Comparison of ENCODE assay signal across 14 mouse cellular contexts in the genomic region with DNA sequence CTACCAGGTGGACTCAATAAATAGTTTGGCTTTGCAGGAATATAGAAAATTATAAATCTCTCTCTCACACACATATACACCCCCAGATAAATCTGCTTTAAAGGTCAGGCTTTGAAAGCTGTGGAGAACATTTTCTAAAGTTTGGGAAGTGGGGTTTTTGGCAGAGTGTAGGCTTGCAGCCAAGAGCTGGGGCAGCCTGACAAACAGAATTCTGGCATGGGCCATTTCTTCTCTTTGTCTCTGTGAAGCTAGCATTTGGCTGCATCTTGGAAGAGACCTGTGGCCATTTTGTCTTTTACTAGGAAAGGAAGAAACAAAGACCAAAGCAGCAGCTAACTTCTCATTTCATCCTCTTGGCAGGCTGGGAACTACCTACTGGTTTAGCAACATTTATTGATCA. TPM values are rescaled to one million over a fixed set of nuclear protein-coding genes. Genes with fewer than 3 reads are reported as not detected.
A peak's percentile ranks its signal among the peaks of the same experiment; 100 is the strongest.
DNase-seq lines count a peak whose midpoint lies in the region; ATAC-seq and TF ChIP-seq lines count a peak whose summit lies in the region.
"Had no signal": no experiment of that assay in that cellular context is flagged by ENCODE, and none has a peak within 500 bp of the region (broad histone marks: within the 10 kb centered on the region; RNA-seq: fewer than 3 reads in every experiment).

No protein-coding gene starts in this region.

- no peak overlapping the region for H3K4me3 ChIP-seq in forebrain, embryonic 14.5 days (ENCODE audit: low read depth, low read length)
- no peak overlapping the region for H3K4me3 ChIP-seq in forebrain, embryonic 15.5 days
- H3K4me3 ChIP-seq in lung, embryonic 14.5 days (ENCODE audit: low read depth, low read length), result no peak overlapping the region
- H3K4me3 ChIP-seq in limb, embryonic 14.5 days (replicated peaks; ENCODE audit: low read length), result no peak overlapping the region

- no peak overlapping the region for H3K9ac ChIP-seq in forebrain, embryonic 14.5 days (ENCODE audit: low read length)
- no peak overlapping the region for H3K9ac ChIP-seq in forebrain, embryonic 15.5 days (replicated peaks)
- H3K9ac ChIP-seq in lung, embryonic 14.5 days, result no peak overlapping the region
- no peak overlapping the region for H3K9ac ChIP-seq in limb, embryonic 14.5 days (ENCODE audit: low read depth, low read length, severe bottlenecking)

- no peak overlapping the region for H3K4me2 ChIP-seq in forebrain, embryonic 14.5 days (ENCODE audit: low read length)
- H3K4me2 ChIP-seq in forebrain, embryonic 15.5 days (replicated peaks), result no peak overlapping the region
- H3K4me2 ChIP-seq in lung, embryonic 14.5 days, result no peak overlapping the region
- H3K4me2 ChIP-seq in limb, embryonic 14.5 days (replicated peaks; ENCODE audit: low read depth, low read length, severe bottlenecking), result no peak overlapping the region

- H3K27me3 ChIP-seq in forebrain, embryonic 14.5 days (replicated peaks; ENCODE audit: control insufficient read depth, insufficient read depth, low read length), result no peaks in the 10 kb centered on the region
- no peaks in the 10 kb centered on the region for H3K27me3 ChIP-seq in forebrain, embryonic 15.5 days
- H3K27me3 ChIP-seq in lung, embryonic 14.5 days (ENCODE audit: insufficient read depth, low read length), result no peaks in the 10 kb centered on the region
- no peaks in the 10 kb centered on the region for H3K27me3 ChIP-seq in limb, embryonic 14.5 days (ENCODE audit: control insufficient read depth, insufficient read depth, low read length)

- no peak overlapping the region for H3K27ac ChIP-seq in forebrain, embryonic 14.5 days (ENCODE audit: low read depth, low read length)
- no peak overlapping the region for H3K27ac ChIP-seq in forebrain, embryonic 15.5 days (replicated peaks)
- H3K27ac ChIP-seq in lung, embryonic 14.5 days (ENCODE audit: low read depth), result no peak overlapping the region
- 0 out of 2 replicates have a peak overlapping the region, but pooled peaks have one; percentile 22 for H3K27ac ChIP-seq in limb, embryonic 14.5 days (replicated peaks; ENCODE audit: low read depth, low read length)

- H3K9me3 ChIP-seq in forebrain, embryonic 14.5 days (replicated peaks; ENCODE audit: control insufficient read depth, low read length), result no peaks in the 10 kb centered on the region
- H3K9me3 ChIP-seq in forebrain, embryonic 15.5 days, result no peaks in the 10 kb centered on the region
- H3K9me3 ChIP-seq in lung, embryonic 14.5 days (ENCODE audit: low read depth, low read length), result no peaks in the 10 kb centered on the region
- H3K9me3 ChIP-seq in limb, embryonic 14.5 days (ENCODE audit: control insufficient read depth, low read length), result no peaks in the 10 kb centered on the region

- H3K36me3 ChIP-seq in forebrain, embryonic 14.5 days (ENCODE audit: control insufficient read depth, insufficient read depth, low read length), result no peaks in the 10 kb centered on the region
- no peaks in the 10 kb centered on the region for H3K36me3 ChIP-seq in forebrain, embryonic 15.5 days
- no peaks in the 10 kb centered on the region for H3K36me3 ChIP-seq in lung, embryonic 14.5 days (ENCODE audit: insufficient read depth)
- no peaks in the 10 kb centered on the region for H3K36me3 ChIP-seq in limb, embryonic 14.5 days (ENCODE audit: control insufficient read depth, insufficient read depth, low read length)

- peaks cover 9% of the 10 kb centered on the region; the same call in 1 of the 2 replicates for H3K4me1 ChIP-seq in forebrain, embryonic 14.5 days (ENCODE audit: control insufficient read depth, insufficient read depth, low read length)
- peaks cover 10% of the 10 kb centered on the region for H3K4me1 ChIP-seq in forebrain, embryonic 15.5 days
- no peaks in the 10 kb centered on the region for H3K4me1 ChIP-seq in lung, embryonic 14.5 days (ENCODE audit: insufficient read depth)
- H3K4me1 ChIP-seq in limb, embryonic 14.5 days (ENCODE audit: control insufficient read depth, insufficient read depth, low read length), result peaks cover 14% of the 10 kb centered on the region; the same call in 1 of the 2 replicates

- TF ChIP-seq POLR2A in limb, embryonic 14.5 days (IDR thresholded peaks at IDR 0.05; ENCODE audit: borderline replicate concordance, extremely low read depth, insufficient read depth, insufficient read length), result no peak

- TF ChIP-seq CTCF in lung, embryonic 14.5 days (IDR thresholded peaks at IDR 0.05; ENCODE audit: low read depth), result no peak

- ATAC-seq in forebrain, embryonic 14.5 days, result no peak
- ATAC-seq in forebrain, embryonic 15.5 days (replicated peaks), result no peak
- ATAC-seq in lung, embryonic 14.5 days (ENCODE audit: insufficient read depth), result no peak
- ATAC-seq in limb, embryonic 14.5 days (ENCODE audit: low FRiP score, low read depth), result no peak
- ATAC-seq: intestine, embryonic 16.5 days; lung, postnatal 0 days had no signal

- DNase-seq in forebrain, embryonic 14.5 days (ENCODE audit: low spot score), result peak; percentile 58
- DNase-seq in lung, embryonic 14.5 days, result peak; percentile 4
- DNase-seq in lung, postnatal 25 days (ENCODE audit: low spot score), result no peak
- DNase-seq in layer of hippocampus, adult 18-20 months (ENCODE audit: low spot score in 2 of 2), result peak; percentile 54 to 70
- peak; percentile 14 for DNase-seq in limb, embryonic 14.5 days (ENCODE audit: low spot score)
- no peak for DNase-seq in kidney, adult 8-10 months
- DNase-seq in MN1 (ENCODE audit: low spot score), result no peak
- DNase-seq: B cell, adult 2 months; cerebellum, adult 9-10 months; liver; thymus, postnatal 14 days had no signal

RNA-seq across cellular contexts. Expression of a gene that starts 40.0 kb away (rescaled TPM):
- polyA plus RNA-seq in forebrain, embryonic 14.5 days (2014; fragmentation: Nextera tagmentation; extraction: Ambion mirVana), result 40.6 and 56.8 TPM in 2 replicates
- 63.4 and 69.7 TPM in 2 replicates for polyA plus RNA-seq in forebrain, embryonic 15.5 days (2015; fragmentation: Nextera tagmentation; extraction: Ambion mirVana)
- polyA plus RNA-seq in lung, embryonic 14.5 days (2014; fragmentation: Nextera tagmentation; extraction: Ambion mirVana), result 2.1 and 2.6 TPM in 2 replicates
- 100 to 1,000 TPM; 198 to 199 TPM for total RNA-seq in layer of hippocampus, adult 18-20 months (2021)
- polyA plus RNA-seq in limb, embryonic 14.5 days (2012; rRNA removed), result 4.3 and 4.9 TPM in 2 replicates
- 6.5 and 8.6 TPM in 2 replicates for polyA plus RNA-seq in limb, embryonic 14.5 days (2014; fragmentation: Nextera tagmentation; extraction: Ambion mirVana)

Comparison
In these comparisons a context has a peak if more than half of its experiments do, and no peak if none do; other contexts are left out.
1. DNase-seq: peak in forebrain, embryonic 14.5 days (single experiment), lung, embryonic 14.5 days (single experiment), layer of hippocampus, adult 18-20 months (2 of 2) and limb, embryonic 14.5 days (single experiment); none in lung, postnatal 25 days (single experiment), kidney, adult 8-10 months (0 of 2) and MN1 (single experiment).